Mouse (Mus musculus) adrenal gland, adult 8-10 months (tissue): ENCODE measurements around the gene Ppa1. TPM values are rescaled to one million over a fixed set of nuclear protein-coding genes. Genes with fewer than 3 reads are reported as not detected.
"Not testable (repeated sequence)": the region's sequence is repeated elsewhere in the genome, so short reads cannot be mapped to it uniquely, and the experiment has no call there.

Experiments
- DNase-seq: peaks from one replicate; pipeline ENCODE4 v3.0.0; 2022
- total RNA-seq, 4 experiments: library from RNA; stranded (reverse); gene quantifications; 2 replicates each; pipeline ENCODE4 v1.2.4; 2022

Ppa1 gene
- 100 to 1,000 TPM in 2 of 4 experiments, 10 to 100 TPM in 2; 70.0 to 114 (median 96.9) TPM for total RNA-seq

GRCm38 (mm10) chr10:61647790-61648736 lies at the start of gene Ppa1:
TSS of gene Ppa1 (plus strand) at chr10:61648552.
- DNase-seq = peak; percentile 75

- DNase-seq = no peak
Measured at GRCm38 (mm10) chr10:61599556-61600114, 48.7 kb upstream of the Ppa1 start.

- DNase-seq = peak; percentile 19
Measured at GRCm38 (mm10) chr10:61602283-61603033, 45.9 kb upstream of the Ppa1 start.

GRCm38 (mm10) chr10:61604376-61605065 lies 43.8 kb upstream of the Ppa1 start:
- DNase-seq = no peak

- DNase-seq = not testable (repeated sequence)
Measured at GRCm38 (mm10) chr10:61605381-61605780, 43.0 kb upstream of the Ppa1 start.

- no peak for DNase-seq
Measured at GRCm38 (mm10) chr10:61605851-61606250, 42.5 kb upstream of the Ppa1 start.

GRCm38 (mm10) chr10:61608233-61608632 lies 40.1 kb upstream of the Ppa1 start:
- DNase-seq = no peak

- no peak for DNase-seq
Measured at GRCm38 (mm10) chr10:61610650-61611235, 37.6 kb upstream of the Ppa1 start.

- DNase-seq = no peak
Measured at GRCm38 (mm10) chr10:61614311-61614710, 34.0 kb upstream of the Ppa1 start.

- DNase-seq = no peak
Measured at GRCm38 (mm10) chr10:61618528-61618927, 29.8 kb upstream of the Ppa1 start.

GRCm38 (mm10) chr10:61621681-61622080 lies 26.7 kb upstream of the Ppa1 start:
- DNase-seq = no peak

GRCm38 (mm10) chr10:61623874-61624273 lies 24.5 kb upstream of the Ppa1 start:
- DNase-seq = not testable (repeated sequence)

- DNase-seq = no peak
Measured at GRCm38 (mm10) chr10:61624771-61625170, 23.6 kb upstream of the Ppa1 start.

- no peak for DNase-seq
Measured at GRCm38 (mm10) chr10:61625381-61626257, 22.7 kb upstream of the Ppa1 start.

GRCm38 (mm10) chr10:61626551-61626950 lies 21.8 kb upstream of the Ppa1 start:
- peak; percentile 25 for DNase-seq

GRCm38 (mm10) chr10:61627195-61627937 lies 21.0 kb upstream of the Ppa1 start:
- DNase-seq = no peak

- DNase-seq = peak; percentile 71
Measured at GRCm38 (mm10) chr10:61627938-61628250, 20.5 kb upstream of the Ppa1 start.

- no peak for DNase-seq
Measured at GRCm38 (mm10) chr10:61632445-61632844, 15.9 kb upstream of the Ppa1 start.

- DNase-seq = no peak
Measured at GRCm38 (mm10) chr10:61637055-61637454, 11.3 kb upstream of the Ppa1 start.

GRCm38 (mm10) chr10:61640363-61640762 lies 8.0 kb upstream of the Ppa1 start:
- no peak for DNase-seq
